Mouse (Mus musculus) spleen, postnatal 4 days (tissue): ENCODE data around the gene Gng7.
"Not testable (repeated sequence)": the region's sequence is repeated elsewhere in the genome, so short reads cannot be mapped to it uniquely, and the experiment has no call there.

Experiments used
- DNase-seq, 2 experiments: peaks; one replicate each; pipeline ENCODE4 v3.0.0; 2022; ENCODE audit warnings: low spot score in 2 of 2

Gng7 gene

DNA sequence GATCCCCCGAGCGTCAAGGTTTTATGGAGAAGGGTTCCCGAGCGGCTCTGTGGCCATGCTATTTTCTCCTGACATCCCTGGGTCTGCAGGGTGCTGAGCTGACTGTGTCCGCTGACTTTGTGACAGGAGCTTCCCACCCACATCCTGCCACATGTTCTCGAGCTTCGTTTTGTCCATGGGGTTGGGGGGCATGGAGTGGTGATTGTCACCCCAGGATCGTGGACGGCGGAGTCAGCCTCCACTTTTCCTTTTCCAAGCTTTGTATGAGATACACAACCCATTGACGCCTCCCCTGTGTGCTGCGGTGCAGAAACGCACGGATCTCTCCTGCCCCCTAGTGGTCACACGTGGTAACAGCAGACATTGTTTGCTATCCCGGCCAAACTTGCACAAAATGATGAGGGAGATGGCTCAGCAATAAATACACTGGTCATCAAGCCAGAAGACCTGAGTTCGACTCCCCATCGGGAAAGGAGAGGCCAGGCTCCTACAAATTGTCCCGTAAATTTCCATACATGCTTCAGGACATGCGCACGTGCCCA is 19.6 kb downstream of the Gng7 start:
- DNase-seq = peak; percentile 77 to 92

DNA sequence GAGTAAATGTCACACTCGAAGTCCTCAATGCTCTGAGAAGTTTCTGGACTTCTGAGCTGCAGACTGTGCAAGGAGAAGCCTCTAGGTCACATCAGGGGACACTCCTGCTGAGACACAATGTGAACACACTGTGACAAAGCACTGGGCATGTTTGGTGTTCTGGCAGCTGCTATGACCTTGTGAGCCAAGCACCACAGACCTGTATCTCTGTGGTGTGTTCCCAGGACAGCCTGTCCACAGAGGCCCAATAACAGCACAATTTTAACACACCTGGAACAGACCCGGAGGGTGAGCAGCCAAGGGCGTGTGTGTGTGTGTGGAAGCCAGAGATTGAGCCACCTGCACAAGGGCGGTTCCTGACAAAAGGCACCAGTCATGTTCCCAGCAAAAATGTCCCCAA is 20.1 kb downstream of the Gng7 start:
- DNase-seq = no peak

DNA sequence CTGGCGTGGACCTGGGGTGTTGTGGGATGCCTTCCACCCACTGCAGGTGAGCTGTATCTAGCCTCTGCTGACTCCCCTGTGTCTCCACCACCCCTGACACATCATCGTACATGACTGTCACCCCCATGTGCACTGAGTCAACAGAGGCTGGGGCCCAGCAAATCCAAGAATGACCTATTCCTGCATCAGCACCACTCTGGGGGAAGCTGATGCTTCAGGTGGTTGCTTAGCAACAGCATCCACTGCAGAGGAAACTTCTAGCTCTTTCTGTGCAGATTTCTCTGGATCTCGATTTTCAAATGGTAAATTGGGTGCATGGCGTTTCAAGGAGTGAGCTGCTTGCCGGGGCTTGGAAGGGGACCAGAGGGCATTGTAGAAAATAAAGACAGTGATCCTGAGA is 21.5 kb downstream of the Gng7 start:
- no peak for DNase-seq

DNA sequence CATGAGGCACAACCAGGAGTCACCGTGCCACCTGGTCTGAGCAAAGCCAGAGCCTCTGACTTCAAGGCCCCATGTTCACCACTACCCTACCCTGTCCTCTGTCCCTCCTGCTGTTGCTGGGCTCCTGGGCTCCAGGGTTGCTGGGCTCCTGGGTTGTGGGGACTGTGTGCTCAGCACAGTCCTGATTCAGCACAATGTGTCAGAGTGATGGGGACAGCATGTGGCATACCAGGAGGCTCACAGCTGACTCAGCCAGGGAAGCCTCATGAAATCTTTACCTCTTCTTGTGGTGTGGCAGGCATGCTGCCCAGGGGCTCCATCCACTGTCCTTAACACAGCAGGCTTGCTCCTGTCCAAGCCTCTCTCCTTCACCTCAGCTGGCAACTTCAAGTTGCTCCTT is 22.8 kb downstream of the Gng7 start:
- no peak for DNase-seq

DNA sequence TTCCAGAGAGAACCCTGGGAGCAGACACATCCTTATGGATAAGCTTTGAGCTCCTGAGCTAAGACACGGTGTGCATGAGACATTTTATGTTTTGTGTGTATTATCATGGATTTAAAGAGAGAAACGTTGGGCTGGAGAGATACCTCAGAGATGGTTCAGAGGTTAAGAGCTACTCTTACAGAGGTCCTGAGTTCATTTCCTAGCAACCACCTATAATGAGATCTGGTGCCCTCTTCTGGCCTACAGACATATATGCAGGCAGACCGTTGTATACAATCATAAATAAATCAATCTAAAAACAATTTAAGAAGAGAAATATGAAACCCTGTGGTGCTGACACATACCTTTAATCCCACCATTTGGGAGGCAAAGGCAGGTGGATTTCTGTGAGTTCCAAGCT is 23.7 kb downstream of the Gng7 start:
- DNase-seq = no peak

DNA sequence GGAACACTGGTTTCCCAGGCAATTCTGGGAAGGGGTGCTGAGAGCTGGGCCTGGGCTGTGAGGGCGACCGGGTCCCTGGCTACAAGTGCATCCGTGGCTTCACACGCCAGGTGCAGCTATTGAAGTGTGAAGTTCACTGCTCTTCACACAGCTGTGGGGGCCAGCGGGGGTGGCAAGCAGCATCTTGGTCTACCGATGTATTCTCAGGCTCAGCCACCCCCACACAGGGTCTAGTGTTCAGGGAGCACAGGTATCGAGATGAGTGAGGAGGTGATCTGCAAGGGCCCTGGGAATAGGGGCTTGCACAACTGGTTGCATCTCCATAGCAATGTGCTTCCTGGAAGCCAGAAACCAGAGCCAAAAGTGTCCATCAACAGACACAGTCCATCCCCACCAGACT is 24.3 kb downstream of the Gng7 start:
- peak in 1 of 2 experiments; percentile 43 for DNase-seq

DNA sequence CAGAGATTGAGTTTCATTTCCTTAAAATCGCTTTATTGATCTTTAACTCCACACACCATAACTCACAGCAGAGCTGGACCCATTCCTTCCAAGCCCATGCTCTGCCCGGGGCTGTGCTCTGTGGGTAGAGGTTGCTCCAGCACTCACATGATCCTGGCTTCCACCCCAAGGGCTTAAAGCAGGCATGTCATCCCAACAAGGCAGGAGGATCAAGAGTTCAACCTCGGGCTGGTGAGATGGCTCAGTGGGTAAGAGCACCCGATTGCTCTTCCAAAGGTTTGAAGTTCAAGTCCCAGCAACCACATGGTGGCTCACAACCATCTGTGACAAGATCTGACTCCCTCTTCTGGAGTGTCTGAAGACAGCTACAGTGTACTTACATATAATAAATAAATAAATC is 24.9 kb downstream of the Gng7 start:
- DNase-seq = not testable (repeated sequence)

DNA sequence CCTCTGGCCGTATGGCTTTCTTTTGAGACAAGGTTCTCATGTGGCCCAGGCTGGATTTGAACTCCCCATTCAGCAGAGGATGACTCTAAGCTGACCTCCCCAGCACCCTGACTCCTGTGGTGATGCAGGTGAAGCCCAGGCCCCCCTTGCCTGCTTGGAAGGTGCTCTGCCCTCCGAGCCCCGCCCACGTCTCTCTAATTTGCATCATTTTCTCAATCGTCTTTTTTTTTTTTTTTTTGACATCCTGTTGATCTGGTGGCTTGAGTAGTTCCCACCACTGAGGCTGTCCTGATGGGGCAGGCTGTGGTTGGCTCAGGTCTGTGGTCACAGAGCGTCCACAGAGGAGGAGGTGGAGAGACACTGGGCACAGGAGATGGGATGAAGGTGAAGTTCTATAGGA is 25.3 kb downstream of the Gng7 start:
- no peak for DNase-seq

DNA sequence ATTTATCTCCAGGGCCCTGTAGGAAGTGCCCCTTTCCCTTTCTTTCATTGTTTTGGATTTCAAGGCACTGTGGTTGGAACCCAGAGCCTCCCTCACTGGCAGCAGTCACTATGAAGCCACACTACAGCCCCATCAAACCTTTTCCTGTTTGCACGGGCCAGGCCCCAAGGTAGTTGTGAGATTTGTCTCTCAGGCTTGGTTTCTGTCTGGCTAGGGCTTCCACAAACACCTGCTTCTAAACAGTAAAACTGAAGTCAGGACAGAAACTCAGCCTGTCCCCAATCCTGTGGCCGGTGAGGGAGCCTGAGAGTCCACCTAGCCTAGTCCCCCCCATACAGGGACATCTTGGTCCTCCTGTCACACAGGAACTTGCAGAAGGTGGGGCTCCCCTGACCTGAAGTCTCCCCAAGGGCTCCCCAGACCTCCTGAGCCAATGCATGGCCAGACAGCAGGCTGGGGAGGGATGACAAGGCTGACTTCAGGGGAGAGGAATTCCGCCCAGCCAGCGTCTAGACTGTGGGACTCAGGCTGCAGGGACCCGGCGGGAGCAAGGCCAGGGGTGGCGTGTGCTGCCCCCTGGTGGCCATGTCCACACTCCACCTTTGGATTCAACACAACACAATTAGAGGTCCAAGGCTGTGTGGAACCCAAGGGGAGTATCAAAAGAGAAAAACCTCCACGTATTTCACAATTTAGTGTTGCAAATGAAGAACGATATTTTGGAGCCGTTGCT is 26.9 kb downstream of the Gng7 start:
- DNase-seq = peak; percentile 69 to 92

DNA sequence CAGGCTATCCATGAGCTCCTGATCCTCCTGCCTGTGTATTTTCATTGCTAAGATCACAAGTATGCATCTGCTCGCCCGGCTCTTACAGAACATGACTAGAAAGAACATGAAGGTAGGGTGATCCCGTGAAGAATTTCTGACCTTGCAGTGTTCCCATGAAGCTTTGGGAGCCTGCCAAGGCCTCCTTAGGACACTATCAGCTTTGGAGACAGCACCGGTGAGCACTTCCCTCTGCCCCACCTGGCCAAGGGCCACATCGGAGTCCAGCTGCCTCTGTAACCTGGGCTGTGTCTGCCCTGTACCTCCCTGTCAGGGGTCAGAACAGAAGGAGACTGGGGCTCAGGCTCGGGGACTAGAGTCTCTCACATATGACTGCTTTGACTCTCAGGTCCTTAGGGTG is 28.0 kb downstream of the Gng7 start:
- no peak for DNase-seq

DNA sequence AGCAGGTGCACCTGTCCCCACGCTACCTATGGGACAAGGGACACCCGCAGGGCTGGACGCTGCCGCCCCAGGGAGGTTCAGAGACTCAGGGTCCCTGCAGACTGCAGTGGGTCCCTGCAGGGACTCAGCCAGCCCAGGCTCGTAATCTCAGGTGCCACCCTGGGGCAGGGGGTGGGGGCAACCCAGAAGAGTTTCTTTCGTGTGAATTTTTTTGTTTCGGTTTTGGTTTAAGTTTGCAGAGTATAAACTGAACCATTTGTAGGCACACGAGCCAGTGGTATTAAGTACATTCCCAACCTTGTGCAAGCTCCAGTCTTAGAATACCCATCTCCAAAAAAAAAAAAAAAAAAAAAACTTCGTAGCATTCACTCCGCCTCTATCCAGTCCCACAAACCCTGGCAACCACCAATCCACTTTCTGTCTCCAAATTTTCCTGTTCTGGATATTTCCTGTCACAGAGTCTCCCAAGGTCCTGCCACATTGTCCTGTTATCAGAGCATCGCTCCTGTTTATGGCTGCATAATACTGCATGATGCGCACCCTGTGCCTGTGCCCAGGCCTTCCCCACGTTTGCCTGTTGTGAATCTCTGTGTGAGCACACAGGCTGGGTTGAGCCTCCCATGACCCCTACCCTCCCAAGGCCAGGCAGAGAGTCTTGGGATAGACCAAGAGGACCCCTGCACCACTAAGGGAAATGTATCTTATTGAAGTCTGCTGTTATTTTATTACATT is 28.6 kb downstream of the Gng7 start:
- no peak for DNase-seq

DNA sequence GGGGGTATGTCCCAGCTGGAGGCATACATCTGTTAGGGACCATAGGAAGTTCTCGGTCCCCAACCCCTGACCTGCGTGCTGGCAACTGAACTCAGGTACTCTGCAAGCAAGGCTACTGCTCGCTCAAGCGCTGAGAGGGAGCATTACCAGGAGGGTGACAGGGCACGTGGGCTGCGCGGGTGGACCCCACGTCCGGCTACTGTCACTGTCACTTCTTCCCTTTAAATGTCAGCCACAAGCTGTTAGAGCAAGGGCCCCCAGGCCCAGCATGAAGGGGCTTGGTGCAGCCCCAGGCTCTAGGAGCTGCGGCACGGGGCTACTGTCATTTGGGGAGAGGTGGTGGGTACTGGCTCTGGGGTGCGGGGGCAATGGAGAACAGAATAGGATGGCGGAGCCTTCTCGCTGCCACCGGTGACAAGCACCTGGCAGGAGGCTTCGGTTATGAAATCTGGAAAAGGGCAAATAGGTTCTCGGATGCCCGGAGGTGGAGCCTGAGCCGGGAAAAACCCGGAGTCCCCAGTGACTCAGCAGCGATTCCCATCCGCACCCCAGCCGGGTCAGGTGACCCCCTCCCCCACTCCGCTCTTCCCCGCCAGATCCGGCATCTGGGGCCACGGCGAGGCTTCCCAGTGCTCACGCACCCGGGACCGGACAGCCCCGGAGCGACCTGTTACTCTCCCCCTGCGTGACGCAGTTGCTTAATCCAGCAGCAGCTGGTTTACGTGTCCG is 29.3 kb downstream of the Gng7 start:
- no peak for DNase-seq

DNA sequence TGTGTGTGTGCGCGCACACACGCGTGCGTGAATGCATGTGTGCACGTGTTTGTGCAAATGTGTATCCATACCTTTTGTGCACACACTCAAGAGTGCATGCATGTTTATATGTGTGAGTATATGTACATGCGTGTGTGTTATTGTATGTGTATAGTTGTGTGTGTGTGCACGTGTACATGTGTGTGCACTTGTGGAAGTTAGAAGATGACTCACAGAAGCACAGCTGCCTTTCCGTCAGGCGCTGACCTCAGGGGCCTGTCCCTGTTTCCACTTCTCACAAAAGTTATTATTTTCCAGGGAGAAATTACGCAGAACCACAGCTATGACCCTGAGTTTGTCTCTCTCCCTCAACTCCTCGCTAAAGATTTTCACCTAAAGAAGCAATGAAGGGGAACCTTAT is 30.5 kb downstream of the Gng7 start:
- no peak for DNase-seq

DNA sequence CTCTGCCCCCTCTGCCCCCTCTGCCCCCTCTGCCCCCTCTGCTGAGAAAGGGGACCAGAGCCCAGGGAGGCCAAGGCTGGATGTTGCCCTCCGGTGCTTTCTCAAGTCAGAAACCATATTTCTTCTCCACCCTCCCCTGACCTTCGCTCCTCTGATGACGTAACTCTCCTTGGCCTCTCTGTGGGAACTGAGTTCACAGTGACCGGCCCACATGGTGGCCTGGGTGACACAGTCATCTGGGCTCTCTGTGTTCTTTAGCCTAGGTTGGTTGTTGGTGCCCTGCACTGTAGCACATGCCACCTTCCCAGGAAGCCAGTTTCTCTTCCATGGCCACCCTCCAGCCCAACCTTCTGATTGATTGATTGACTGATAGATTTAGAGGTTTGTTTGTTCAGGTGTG is 32.4 kb downstream of the Gng7 start:
- DNase-seq = no peak

DNA sequence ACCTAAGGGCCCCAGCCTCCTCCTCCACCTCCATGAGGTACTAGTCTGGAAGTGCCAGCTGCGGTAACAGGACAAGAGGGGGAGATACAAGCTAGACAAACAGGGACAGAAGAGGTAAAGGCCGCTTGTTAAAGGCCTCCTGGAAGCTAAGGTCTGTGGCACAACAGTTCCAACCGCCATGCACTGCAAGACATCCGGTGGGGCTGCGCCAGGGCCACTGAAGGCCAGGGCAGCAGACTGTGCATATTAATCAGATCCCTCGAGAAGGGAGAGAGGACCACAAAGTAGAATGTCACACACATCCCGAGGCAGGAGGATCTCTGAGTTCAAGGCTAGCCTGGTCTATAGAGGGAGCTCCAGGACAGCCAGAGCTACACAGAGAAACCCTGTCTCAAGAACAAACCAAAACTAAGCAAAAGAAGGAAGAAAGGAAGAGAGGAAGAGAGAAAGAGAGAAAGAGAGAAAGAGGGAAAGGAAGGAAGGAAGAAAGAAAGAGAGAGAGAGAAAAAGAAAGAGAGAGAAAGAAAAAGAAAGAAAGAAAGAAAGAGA is 33.1 kb downstream of the Gng7 start:
- DNase-seq = no peak

DNA sequence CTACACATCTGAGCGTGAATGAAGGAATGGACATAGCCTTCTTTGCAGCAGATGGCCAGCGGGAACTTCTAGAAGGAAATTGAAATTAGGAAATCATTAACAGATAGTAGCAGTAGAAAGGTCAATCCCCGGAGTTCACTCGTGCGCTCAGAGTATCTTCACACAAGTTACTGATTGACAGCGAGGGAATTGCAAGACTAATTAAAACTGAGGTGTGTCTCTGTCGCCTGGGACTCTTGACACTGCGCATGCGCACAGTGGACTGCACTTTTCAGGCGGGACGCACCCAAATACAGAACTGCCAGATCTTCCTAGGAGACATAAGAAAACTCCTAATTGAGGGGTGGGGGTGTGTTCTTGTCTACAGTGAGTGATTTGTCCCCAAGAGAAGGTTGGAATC is 39.3 kb downstream of the Gng7 start:
- DNase-seq = no peak

DNA sequence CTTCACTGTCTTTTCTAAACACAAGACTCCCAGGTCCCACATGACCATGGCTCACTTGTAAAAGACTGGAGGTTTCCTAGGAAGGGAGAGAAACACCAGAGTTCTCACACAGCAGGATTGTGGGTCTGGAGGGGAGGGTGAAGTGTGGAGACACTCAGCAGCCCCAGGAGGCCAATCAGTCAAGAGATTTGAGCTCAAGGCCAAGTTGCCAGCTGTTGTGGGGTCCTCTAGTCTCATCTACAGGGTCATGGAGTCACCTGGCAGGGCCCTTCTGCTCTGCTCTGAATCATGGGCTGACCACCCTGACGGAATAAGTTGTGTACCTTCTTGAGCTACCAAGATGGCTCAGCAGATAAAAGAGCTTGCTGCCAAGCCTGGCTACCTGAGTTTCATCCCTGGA is 41.0 kb downstream of the Gng7 start:
- DNase-seq = no peak

DNA sequence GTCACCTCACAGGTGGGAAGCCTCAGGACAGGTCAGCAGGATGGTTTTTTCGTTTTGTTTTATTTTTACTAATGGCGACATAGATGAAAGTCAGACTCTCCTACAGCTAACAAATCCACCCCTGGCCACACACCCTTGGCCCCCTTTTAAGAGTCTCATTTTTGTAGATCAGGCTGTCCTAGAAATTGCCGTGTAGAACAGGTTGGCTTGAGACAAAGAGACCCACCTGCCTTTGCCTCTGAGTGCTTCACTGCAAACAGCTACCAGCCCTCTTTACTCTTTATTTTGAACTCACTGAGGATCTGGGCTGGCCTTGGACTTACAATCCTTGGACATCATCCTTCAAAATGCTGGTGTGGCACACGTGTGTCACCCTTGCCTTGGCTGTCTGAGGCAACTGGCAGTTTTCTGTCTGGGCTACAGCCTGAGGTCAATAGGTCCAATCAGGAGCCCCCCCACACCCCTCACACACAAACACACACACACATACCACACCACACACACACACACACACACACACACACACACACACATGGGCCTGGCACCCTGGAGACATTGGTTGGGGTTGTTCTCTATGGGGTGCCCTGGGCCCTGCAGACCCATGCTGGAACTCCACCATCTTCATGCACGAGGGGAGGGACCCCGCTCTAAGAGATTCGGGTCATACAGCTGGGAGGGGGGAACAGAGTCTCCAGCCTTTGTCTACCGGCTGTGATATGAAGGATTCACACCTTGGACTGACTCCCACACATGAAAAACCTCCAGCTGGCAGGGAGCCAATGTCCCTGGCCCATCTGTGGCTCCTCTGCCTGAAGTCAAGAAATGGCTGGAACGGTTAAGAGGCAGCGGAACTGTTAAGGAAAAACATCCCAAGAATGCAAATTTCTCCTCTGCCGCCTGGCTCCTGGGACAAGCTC is 42.4 kb downstream of the Gng7 start:
- DNase-seq = no peak

DNA sequence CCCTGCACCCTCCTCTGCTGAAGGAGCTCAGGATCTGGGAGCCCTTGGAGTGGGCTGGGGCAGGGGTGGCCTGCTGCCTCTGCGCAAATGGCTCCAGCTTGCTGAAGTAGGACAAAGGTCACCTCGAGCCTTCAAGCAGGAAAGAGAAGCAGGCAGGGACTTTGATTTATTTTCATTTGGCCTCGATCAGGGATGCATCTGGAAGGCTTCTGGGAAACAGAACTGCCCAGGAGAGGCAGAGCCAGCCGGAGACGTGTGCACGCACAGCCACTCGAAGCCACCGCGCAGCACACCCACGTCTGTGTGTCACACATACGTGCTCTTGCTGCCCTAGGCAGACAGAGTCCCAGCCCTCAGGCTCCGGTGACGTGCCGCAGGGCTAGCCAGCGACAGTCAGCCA is 43.2 kb downstream of the Gng7 start:
- no peak for DNase-seq

DNA sequence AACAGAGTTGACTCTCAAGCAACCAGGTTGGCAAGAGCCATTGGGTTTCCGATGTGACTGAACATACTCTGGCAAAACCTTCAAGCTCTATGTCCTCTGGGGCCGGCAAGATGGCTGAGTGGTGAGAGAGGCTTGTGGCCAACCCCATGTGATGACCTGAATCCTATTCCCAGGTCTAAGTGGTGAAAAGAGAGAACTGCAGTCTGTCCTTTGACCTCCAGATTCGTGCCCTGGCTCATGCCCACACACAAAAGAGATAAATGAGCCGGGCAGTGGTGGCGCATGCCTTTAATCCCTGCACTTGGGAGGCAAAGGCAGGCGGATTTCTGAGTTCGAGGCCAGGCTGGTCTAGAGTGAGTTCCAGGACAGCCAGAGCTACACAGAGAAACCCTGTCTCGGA is 44.6 kb downstream of the Gng7 start:
- DNase-seq = no peak

DNA sequence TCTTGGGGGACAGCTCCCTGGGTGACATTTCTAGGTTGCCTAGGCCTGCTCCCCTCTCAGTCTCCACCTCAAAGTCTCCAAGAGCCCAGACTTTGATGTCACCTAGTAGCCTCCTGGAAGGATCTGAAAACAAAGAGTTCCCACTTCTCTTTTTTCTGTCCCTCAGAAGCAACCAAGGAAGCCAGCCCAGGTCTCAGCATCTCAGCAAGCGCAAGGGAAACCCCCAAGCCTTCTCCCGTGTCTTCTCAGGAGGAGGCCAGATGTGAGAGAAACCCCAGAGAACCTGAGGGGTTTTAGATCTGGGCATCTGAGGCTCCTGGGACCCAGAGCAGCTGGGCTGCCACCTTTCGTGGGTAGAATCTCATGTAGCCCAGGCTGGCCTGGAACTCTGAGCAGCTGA is 45.4 kb downstream of the Gng7 start:
- DNase-seq = no peak
